In genomic region chr8:111056158-111056663, GRCm38 (mm10) we compare ENCODE assay signal across 8 mouse cellular contexts. TPM values are rescaled to one million over a fixed set of nuclear protein-coding genes. Genes with fewer than 3 reads are reported as not detected.
A peak's percentile ranks its signal among the peaks of the same experiment; 100 is the strongest.
DNase-seq lines count a peak whose midpoint lies in the region; ATAC-seq and TF ChIP-seq lines count a peak whose summit lies in the region.

Exosc6 (plus strand) TSS chr8:111056339.

- TF ChIP-seq CTCF in CH12.LX (conservative IDR thresholded peaks at IDR 0.05 in 1 of 2, IDR thresholded peaks at IDR 0.05 in 1 of 2; ENCODE audit: low read depth in 2 of 2, low read length in 2 of 2): peak; percentile 64 to 87
- peak; percentile 97 for TF ChIP-seq CTCF in liver, postnatal 0 days (IDR thresholded peaks at IDR 0.05; ENCODE audit: low read depth)

- peaks cover 8% of the 10 kb centered on the region for H3K27me3 ChIP-seq in CH12.LX (replicated peaks)
- H3K27me3 ChIP-seq in forebrain, embryonic 12.5 days: no peaks in the 10 kb centered on the region; the same call in 1 of the 2 replicates
- no peaks in the 10 kb centered on the region for H3K27me3 ChIP-seq in liver, postnatal 0 days (ENCODE audit: insufficient read depth, low read length)
- no peaks in the 10 kb centered on the region for H3K27me3 ChIP-seq in neural tube, embryonic 14.5 days (ENCODE audit: control insufficient read depth, insufficient read depth, low read length)

- peak within 1 kb of the TSS; percentile 53 for H3K9ac ChIP-seq in CH12.LX (ENCODE audit: insufficient read depth, low read depth)
- H3K9ac ChIP-seq in forebrain, embryonic 12.5 days: peak within 1 kb of the TSS; percentile 94
- peak within 1 kb of the TSS; percentile 78 for H3K9ac ChIP-seq in liver, postnatal 0 days (replicated peaks)
- H3K9ac ChIP-seq in neural tube, embryonic 14.5 days (replicated peaks; ENCODE audit: low read depth, low read length): peak within 1 kb of the TSS; percentile 75

- peaks cover 53 to 66% of the 10 kb centered on the region in 2 experiments for H3K36me3 ChIP-seq in CH12.LX (replicated peaks in 1 of 2; ENCODE audit: control insufficient read depth in 1 of 2, insufficient read depth in 1 of 2, low read length in 1 of 2)
- peaks cover 56% of the 10 kb centered on the region for H3K36me3 ChIP-seq in forebrain, embryonic 12.5 days (replicated peaks)
- peaks cover 43% of the 10 kb centered on the region for H3K36me3 ChIP-seq in liver, postnatal 0 days (replicated peaks; ENCODE audit: insufficient read depth, low read length)
- peaks cover 41% of the 10 kb centered on the region for H3K36me3 ChIP-seq in neural tube, embryonic 14.5 days (ENCODE audit: control insufficient read depth, insufficient read depth, low read length)

- H3K27ac ChIP-seq in CH12.LX (ENCODE audit: insufficient read depth, low read depth): peak within 1 kb of the TSS; percentile 69
- H3K27ac ChIP-seq in forebrain, embryonic 12.5 days: peak within 1 kb of the TSS; percentile 80
- H3K27ac ChIP-seq in liver, postnatal 0 days (ENCODE audit: low read depth): peak within 1 kb of the TSS; percentile 72
- peak within 1 kb of the TSS; percentile 60 for H3K27ac ChIP-seq in neural tube, embryonic 14.5 days (ENCODE audit: low read depth, low read length)

- intact Hi-C loops in heart, postnatal 10 days (cut with DNase I): loop anchor here (2.0 kb wide), 1 partner anchor 35 kb away; no protein-coding TSS in a partner anchor

- H3K79me2 ChIP-seq in CH12.LX (replicated peaks; ENCODE audit: control insufficient read depth, extremely low read depth, insufficient read depth, poor library complexity, severe bottlenecking): peaks cover 15% of the 10 kb centered on the region; the same call in 1 of the 2 replicates

- H3K4me2 ChIP-seq in CH12.LX (ENCODE audit: insufficient read depth, low read depth, poor library complexity, severe bottlenecking): peak within 1 kb of the TSS; percentile 82
- H3K4me2 ChIP-seq in forebrain, embryonic 12.5 days: peak within 1 kb of the TSS; percentile 99
- H3K4me2 ChIP-seq in liver, postnatal 0 days (ENCODE audit: low read depth, low read length): peak within 1 kb of the TSS; percentile 98
- H3K4me2 ChIP-seq in neural tube, embryonic 14.5 days (ENCODE audit: low read depth, low read length): peak within 1 kb of the TSS; percentile 98

- H3K9me3 ChIP-seq in CH12.LX (replicated peaks; ENCODE audit: low read length): no peaks in the 10 kb centered on the region
- H3K9me3 ChIP-seq in forebrain, embryonic 12.5 days: no peaks in the 10 kb centered on the region
- H3K9me3 ChIP-seq in liver, postnatal 0 days (ENCODE audit: low read length): no peaks in the 10 kb centered on the region
- H3K9me3 ChIP-seq in neural tube, embryonic 14.5 days (ENCODE audit: control insufficient read depth, low read length): no peaks in the 10 kb centered on the region

- H3K4me3 ChIP-seq in CH12.LX (replicated peaks in 1 of 3; ENCODE audit: low read depth in 2 of 3, low read length in 2 of 3, poor library complexity in 1 of 3): peak within 1 kb of the TSS; percentile 77 to 94 (median 79)
- peak within 1 kb of the TSS; percentile 99 for H3K4me3 ChIP-seq in forebrain, embryonic 12.5 days (replicated peaks)
- H3K4me3 ChIP-seq in liver, postnatal 0 days (ENCODE audit: low read depth, low read length): peak within 1 kb of the TSS; percentile 90
- H3K4me3 ChIP-seq in neural tube, embryonic 14.5 days (ENCODE audit: low read depth, low read length): peak within 1 kb of the TSS; percentile 89

- ATAC-seq in forebrain, embryonic 12.5 days (ENCODE audit: low FRiP score): peak; percentile 94
- ATAC-seq in liver, postnatal 0 days: peak; percentile 94
- peak; percentile 97 for ATAC-seq in neural tube, embryonic 14.5 days (ENCODE audit: low read depth)

- TF ChIP-seq POLR2A in CH12.LX (IDR thresholded peaks at IDR 0.05; ENCODE audit: low read depth, low read length): peak; percentile 86

- no peak for TF ChIP-seq RAD21 in CH12.LX (IDR thresholded peaks at IDR 0.05; ENCODE audit: low read depth, low read length)

- dilution Hi-C loops in CH12.LX (cut with MboI; ENCODE audit: extremely low pct_ligation_motif_present, extremely low pct_unique_long_range_greater_than_20kb, low sequenced_read_pairs): no loop called here

- peaks cover 5 to 23% of the 10 kb centered on the region in 2 experiments for H3K4me1 ChIP-seq in CH12.LX (ENCODE audit: control insufficient read depth in 1 of 2, insufficient read depth in 2 of 2)
- peaks cover 17% of the 10 kb centered on the region for H3K4me1 ChIP-seq in forebrain, embryonic 12.5 days
- H3K4me1 ChIP-seq in liver, postnatal 0 days (ENCODE audit: insufficient read depth): peaks cover 17% of the 10 kb centered on the region
- H3K4me1 ChIP-seq in neural tube, embryonic 14.5 days (ENCODE audit: control insufficient read depth, insufficient read depth, low read length): peaks cover 19% of the 10 kb centered on the region

- peak; percentile 95 for DNase-seq in CH12.LX (ENCODE audit: extremely low read depth)
- peak; percentile 92 for DNase-seq in c-Kit-positive CD71-positive TER-119-negative erythroid progenitor cells, embryonic 14.5 days (ENCODE audit: low read depth)
- DNase-seq in heart, postnatal 10 days: peak; percentile 93 to 95
- DNase-seq in large intestine, adult 2 months (ENCODE audit: low read depth, low spot score): peak; percentile 87
- DNase-seq in liver, postnatal 0 days: peak; percentile 94
- peak; percentile 93 for DNase-seq in testis, postnatal 10 days (ENCODE audit: low spot score)

- under 1% methylated on average over 68 of the region's 68 CpGs for WGBS in forebrain, embryonic 12.5 days
- under 1% methylated on average over 68 of the region's 68 CpGs for WGBS in large intestine, adult 2 months
- WGBS in liver, postnatal 0 days (ENCODE audit: insufficient replicate concordance): under 1% methylated on average over 47 of the region's 68 CpGs
- WGBS in neural tube, embryonic 14.5 days: under 1% methylated on average over 58 of the region's 68 CpGs

- in situ Hi-C loops in CH12.LX (cut with MboI; ENCODE audit: low pct_ligation_motif_present, low pct_unique_long_range_greater_than_20kb, low sequenced_read_pairs): no loop called here

- no peak for TF ChIP-seq EP300 in CH12.LX (IDR thresholded peaks at IDR 0.05; ENCODE audit: low read length)
- TF ChIP-seq EP300 in liver, postnatal 0 days (IDR thresholded peaks at IDR 0.05; ENCODE audit: low read depth): no peak

TF ChIP-seq in CH12.LX, 34 proteins besides CTCF, POLR2A, EP300 and RAD21 (continues in another document):
- TF ChIP-seq NRF1 (IDR thresholded peaks at IDR 0.05; ENCODE audit: low read depth, low read length) (peak; percentile 85), GABPA (IDR thresholded peaks at IDR 0.05; ENCODE audit: insufficient replicate concordance, low read depth, low read length) (peak; percentile 69; the same call in 1 of the 2 replicates), UBTF (IDR thresholded peaks at IDR 0.05; ENCODE audit: low read depth, low read length) (peak; percentile 87; the same call in 1 of the 2 replicates), HCFC1 (IDR thresholded peaks at IDR 0.05; ENCODE audit: low read depth, low read length) (peak; percentile 92), ZNF384 (IDR thresholded peaks at IDR 0.05; ENCODE audit: low read depth, low read length) (no peak), MEF2A (IDR thresholded peaks at IDR 0.05; ENCODE audit: borderline replicate concordance, low read depth, low read length) (peak; percentile 55), JUND (conservative IDR thresholded peaks at IDR 0.05; ENCODE audit: low read depth, low read length) (no peak), RCOR1 (conservative IDR thresholded peaks at IDR 0.05; ENCODE audit: low read depth, low read length) (no peak), POLR2AphosphoS2 (IDR thresholded peaks at IDR 0.05; ENCODE audit: low read depth, low read length) (peak; percentile 90), MAFK (IDR thresholded peaks at IDR 0.05; ENCODE audit: insufficient replicate concordance, low read length) (no peak), KAT2A (IDR thresholded peaks at IDR 0.05; ENCODE audit: insufficient replicate concordance, low read length) (peak; percentile 87; the same call in 1 of the 2 replicates), TBP (conservative IDR thresholded peaks at IDR 0.05; ENCODE audit: low read depth, low read length) (0 out of 2 replicates have a peak, but pooled peaks have one; percentile 38), ZKSCAN1 (IDR thresholded peaks at IDR 0.05; ENCODE audit: borderline replicate concordance, low read depth, low read length) (no peak), ZMIZ1 (IDR thresholded peaks at IDR 0.05; ENCODE audit: low read depth, low read length) (peak; percentile 84), USF1 (IDR thresholded peaks at IDR 0.05; ENCODE audit: low read depth, low read length) (no peak), E2F4 (IDR thresholded peaks at IDR 0.05; ENCODE audit: insufficient replicate concordance, low read depth, low read length) (peak; percentile 80; the same call in 1 of the 2 replicates), NELFE (IDR thresholded peaks at IDR 0.05; ENCODE audit: low read depth, low read length) (peak; percentile 80), MXI1 (IDR thresholded peaks at IDR 0.05; ENCODE audit: low read depth, low read length) (peak; percentile 94), MAX (IDR thresholded peaks at IDR 0.05; ENCODE audit: low read length) (peak; percentile 79), USF2 (conservative IDR thresholded peaks at IDR 0.05; ENCODE audit: low read depth, low read length) (no peak), MYC (IDR thresholded peaks at IDR 0.05; ENCODE audit: low read depth, low read length) (peak; percentile 44; the same call in 1 of the 2 replicates), ZC3H11A (IDR thresholded peaks at IDR 0.05; ENCODE audit: low read depth, low read length) (no peak), TCF12 (IDR thresholded peaks at IDR 0.05; ENCODE audit: low read depth, low read length) (peak; percentile 78), SIN3A (IDR thresholded peaks at IDR 0.05; ENCODE audit: low read length) (peak; percentile 91), ETS1 (conservative IDR thresholded peaks at IDR 0.05; ENCODE audit: low read depth, low read length) (no peak), CHD2 (IDR thresholded peaks at IDR 0.05; ENCODE audit: low read length) (peak; percentile 24; the same call in 1 of the 2 replicates), SMC3 (IDR thresholded peaks at IDR 0.05; ENCODE audit: low read depth, low read length) (peak; percentile 51)

RNA-seq across cellular contexts. Expression of gene Exosc6, which starts in this region (rescaled TPM):
- total RNA-seq in CH12.LX (2012; rRNA removed) (3.9 and 23.5 TPM in 2 replicates), CH12.LX (2014; rRNA removed) (20.3 and 24.3 TPM in 2 replicates)
- 3.2 and 3.9 TPM in 2 replicates for polyA plus RNA-seq in CH12.LX (2012; ENCODE audit: insufficient read length, low read depth)
- 1.5 TPM in 1 of 2 replicates, not detected in the other for polyA plus RNA-seq in forebrain, embryonic 12.5 days (2016; fragmentation: Nextera tagmentation; extraction: Ambion mirVana)
- total RNA-seq in heart, postnatal 10 days (2021): not detected
- polyA plus RNA-seq in large intestine, adult 2 months (2012; rRNA removed): 0.10 TPM in 1 of 2 replicates, not detected in the other
- polyA plus RNA-seq in liver, postnatal 0 days (2015; fragmentation: Nextera tagmentation; extraction: Ambion mirVana): 6.1 and 7.0 TPM in 2 replicates
- not detected in 2 replicates for polyA plus RNA-seq in neural tube, embryonic 14.5 days (2014; fragmentation: Nextera tagmentation; extraction: Ambion mirVana)

Comparison
In these comparisons a context has a peak if more than half of its experiments do, and no peak if none do; other contexts are left out.
1. Peak in every context shown above with its lines: DNase-seq, ATAC-seq, H3K4me3 ChIP-seq and H3K27ac ChIP-seq.
2. RNA of gene Exosc6 (total RNA-seq): 3.9 to 24.3 TPM in CH12.LX; not detected in heart, postnatal 10 days; every median in the first group is over 4 times any median in the second.
3. Peak in DNase-seq in heart, postnatal 10 days; RNA of the gene not detected or under 1 TPM.
4. Peak in DNase-seq in large intestine, adult 2 months; RNA of the gene not detected or under 1 TPM.
5. Peak in ATAC-seq, H3K4me3 ChIP-seq, H3K27ac ChIP-seq, H3K9ac ChIP-seq and H3K4me2 ChIP-seq in neural tube, embryonic 14.5 days; RNA of the gene not detected or under 1 TPM.